Mouse (Mus musculus): ENCODE results near the gene Cyb5rl. TPM values are rescaled to one million over a fixed set of nuclear protein-coding genes. Genes with fewer than 3 reads are reported as not detected.
A peak's percentile ranks its signal among the peaks of the same experiment; 100 is the strongest.

Cyb5rl gene
- polyA plus RNA-seq, 1 experiment from 2014 or later, result 5.2 TPM

- Histone ChIP-seq H3K4me3 (ENCODE audit: low read length) (no peak overlapping the region), H3K27me3 (ENCODE audit: control insufficient read depth, insufficient read depth, low read length) (no peaks in the 10 kb centered on the region), H3K4me1 (ENCODE audit: control insufficient read depth, insufficient read depth, low read length) (0 out of 2 replicates have a peak, but pooled peaks cover 3% of the 10 kb centered on the region), H3K9me3 (replicated peaks; ENCODE audit: control insufficient read depth, low read length) (no peaks in the 10 kb centered on the region), H3K4me2 (ENCODE audit: low read depth, low read length) (no peak overlapping the region), H3K27ac (ENCODE audit: low read length) (no peak overlapping the region), H3K36me3 (ENCODE audit: control insufficient read depth, insufficient read depth) (no peaks in the 10 kb centered on the region), H3K9ac (ENCODE audit: low read length) (no peak overlapping the region)
- ATAC-seq (replicated peaks; ENCODE audit: extremely low read depth, insufficient read depth, low FRiP score), result no peak
- WGBS, result 73% methylated on average over 5 of the region's 5 CpGs
Measured at GRCm38 (mm10) chr4:107075456-107075855, 8.7 kb downstream of the Cyb5rl start.

- Histone ChIP-seq H3K27ac (ENCODE audit: low read length) (no peak overlapping the region), H3K27me3 (ENCODE audit: control insufficient read depth, insufficient read depth, low read length) (no peaks in the 10 kb centered on the region), H3K4me2 (ENCODE audit: low read depth, low read length) (no peak overlapping the region), H3K4me1 (ENCODE audit: control insufficient read depth, insufficient read depth, low read length) (0 out of 2 replicates have a peak, but pooled peaks cover 3% of the 10 kb centered on the region), H3K36me3 (ENCODE audit: control insufficient read depth, insufficient read depth) (no peaks in the 10 kb centered on the region), H3K9me3 (replicated peaks; ENCODE audit: control insufficient read depth, low read length) (no peaks in the 10 kb centered on the region), H3K4me3 (ENCODE audit: low read length) (no peak overlapping the region), H3K9ac (ENCODE audit: low read length) (no peak overlapping the region)
- WGBS, result 85% methylated on average over 4 of the region's 4 CpGs
- ATAC-seq (replicated peaks; ENCODE audit: extremely low read depth, insufficient read depth, low FRiP score), result no peak
Measured at GRCm38 (mm10) chr4:107078894-107079293, 12.1 kb downstream of the Cyb5rl start.

GRCm38 (mm10) chr4:107079716-107080115 is 12.9 kb downstream of the Cyb5rl start:
- H3K4me1 ChIP-seq (ENCODE audit: control insufficient read depth, insufficient read depth, low read length), result 0 out of 2 replicates have a peak, but pooled peaks cover under 1% of the 10 kb centered on the region
- no peak overlapping the region for H3K4me3 ChIP-seq (ENCODE audit: low read length)
- no peaks in the 10 kb centered on the region for H3K36me3 ChIP-seq (ENCODE audit: control insufficient read depth, insufficient read depth)
- H3K4me2 ChIP-seq (ENCODE audit: low read depth, low read length), result no peak overlapping the region
- no peak overlapping the region for H3K27ac ChIP-seq (ENCODE audit: low read length)
- H3K9me3 ChIP-seq (replicated peaks; ENCODE audit: control insufficient read depth, low read length), result no peaks in the 10 kb centered on the region
- no peaks in the 10 kb centered on the region for H3K27me3 ChIP-seq (ENCODE audit: control insufficient read depth, insufficient read depth, low read length)
- ATAC-seq (replicated peaks; ENCODE audit: extremely low read depth, insufficient read depth, low FRiP score), result no peak
- H3K9ac ChIP-seq (ENCODE audit: low read length), result no peak overlapping the region

- Histone ChIP-seq H3K4me2 (ENCODE audit: low read depth, low read length) (no peak overlapping the region), H3K9me3 (replicated peaks; ENCODE audit: control insufficient read depth, low read length) (no peaks in the 10 kb centered on the region), H3K36me3 (ENCODE audit: control insufficient read depth, insufficient read depth) (no peaks in the 10 kb centered on the region), H3K27ac (ENCODE audit: low read length) (no peak overlapping the region), H3K27me3 (ENCODE audit: control insufficient read depth, insufficient read depth, low read length) (no peaks in the 10 kb centered on the region), H3K4me1 (ENCODE audit: control insufficient read depth, insufficient read depth, low read length) (no peaks in the 10 kb centered on the region), H3K4me3 (ENCODE audit: low read length) (no peak overlapping the region), H3K9ac (ENCODE audit: low read length) (no peak overlapping the region)
- WGBS, result 86% methylated on average over 3 of the region's 3 CpGs
- ATAC-seq (replicated peaks; ENCODE audit: extremely low read depth, insufficient read depth, low FRiP score), result no peak
Measured at GRCm38 (mm10) chr4:107082185-107082584, 15.4 kb downstream of the Cyb5rl start.

- ATAC-seq (replicated peaks; ENCODE audit: extremely low read depth, insufficient read depth, low FRiP score), result no peak
- no peak overlapping the region for H3K4me3 ChIP-seq (ENCODE audit: low read length)
Measured at GRCm38 (mm10) chr4:107083126-107083525, 16.3 kb downstream of the Cyb5rl start.

GRCm38 (mm10) chr4:107084343-107084742 is 17.6 kb downstream of the Cyb5rl start:
- 24% methylated on average over 1 of the region's 1 CpGs for WGBS

More at GRCm38 (mm10) chr4:107083126-107083525, 16.3 kb downstream of the Cyb5rl start:
- Histone ChIP-seq H3K9me3 (replicated peaks; ENCODE audit: control insufficient read depth, low read length) (no peaks in the 10 kb centered on the region), H3K27me3 (ENCODE audit: control insufficient read depth, insufficient read depth, low read length) (no peaks in the 10 kb centered on the region), H3K4me1 (ENCODE audit: control insufficient read depth, insufficient read depth, low read length) (no peaks in the 10 kb centered on the region), H3K4me2 (ENCODE audit: low read depth, low read length) (no peak overlapping the region), H3K36me3 (ENCODE audit: control insufficient read depth, insufficient read depth) (no peaks in the 10 kb centered on the region), H3K27ac (ENCODE audit: low read length) (no peak overlapping the region), H3K9ac (ENCODE audit: low read length) (no peak overlapping the region)
- WGBS, result 80% methylated on average over 4 of the region's 4 CpGs

GRCm38 (mm10) chr4:107084858-107085257 is 18.1 kb downstream of the Cyb5rl start:
- H3K36me3 ChIP-seq (ENCODE audit: control insufficient read depth, insufficient read depth), result no peaks in the 10 kb centered on the region
- H3K4me2 ChIP-seq (ENCODE audit: low read depth, low read length), result no peak overlapping the region
- WGBS, result 23% methylated on average over 6 of the region's 6 CpGs
- no peak overlapping the region for H3K27ac ChIP-seq (ENCODE audit: low read length)
- H3K9ac ChIP-seq (ENCODE audit: low read length), result no peak overlapping the region
- no peaks in the 10 kb centered on the region for H3K27me3 ChIP-seq (ENCODE audit: control insufficient read depth, insufficient read depth, low read length)
- no peaks in the 10 kb centered on the region for H3K4me1 ChIP-seq (ENCODE audit: control insufficient read depth, insufficient read depth, low read length)
- H3K4me3 ChIP-seq (ENCODE audit: low read length), result no peak overlapping the region
- no peaks in the 10 kb centered on the region for H3K9me3 ChIP-seq (replicated peaks; ENCODE audit: control insufficient read depth, low read length)
- ATAC-seq (replicated peaks; ENCODE audit: extremely low read depth, insufficient read depth, low FRiP score), result peak; percentile 72

More at GRCm38 (mm10) chr4:107084343-107084742, 17.6 kb downstream of the Cyb5rl start:
- Histone ChIP-seq H3K36me3 (ENCODE audit: control insufficient read depth, insufficient read depth) (no peaks in the 10 kb centered on the region), H3K4me1 (ENCODE audit: control insufficient read depth, insufficient read depth, low read length) (no peaks in the 10 kb centered on the region), H3K27me3 (ENCODE audit: control insufficient read depth, insufficient read depth, low read length) (no peaks in the 10 kb centered on the region), H3K9me3 (replicated peaks; ENCODE audit: control insufficient read depth, low read length) (no peaks in the 10 kb centered on the region), H3K27ac (ENCODE audit: low read length) (no peak overlapping the region), H3K9ac (ENCODE audit: low read length) (no peak overlapping the region), H3K4me3 (ENCODE audit: low read length) (no peak overlapping the region), H3K4me2 (ENCODE audit: low read depth, low read length) (no peak overlapping the region)
- ATAC-seq (replicated peaks; ENCODE audit: extremely low read depth, insufficient read depth, low FRiP score), result no peak

GRCm38 (mm10) chr4:107091696-107092095 is 24.9 kb downstream of the Cyb5rl start:
- Histone ChIP-seq H3K9ac (ENCODE audit: low read length) (no peak overlapping the region), H3K4me3 (ENCODE audit: low read length) (no peak overlapping the region), H3K9me3 (replicated peaks; ENCODE audit: control insufficient read depth, low read length) (no peaks in the 10 kb centered on the region), H3K4me1 (ENCODE audit: control insufficient read depth, insufficient read depth, low read length) (no peaks in the 10 kb centered on the region), H3K27ac (ENCODE audit: low read length) (no peak overlapping the region), H3K27me3 (ENCODE audit: control insufficient read depth, insufficient read depth, low read length) (no peaks in the 10 kb centered on the region), H3K4me2 (ENCODE audit: low read depth, low read length) (no peak overlapping the region), H3K36me3 (ENCODE audit: control insufficient read depth, insufficient read depth) (no peaks in the 10 kb centered on the region)
- WGBS, result 82% methylated on average over 14 of the region's 14 CpGs
- ATAC-seq (replicated peaks; ENCODE audit: extremely low read depth, insufficient read depth, low FRiP score), result no peak

GRCm38 (mm10) chr4:107094484-107095187 is 27.8 kb downstream of the Cyb5rl start:
- no peaks in the 10 kb centered on the region for H3K27me3 ChIP-seq (ENCODE audit: control insufficient read depth, insufficient read depth, low read length)
- 76% methylated on average over 16 of the region's 16 CpGs for WGBS
- no peaks in the 10 kb centered on the region for H3K36me3 ChIP-seq (ENCODE audit: control insufficient read depth, insufficient read depth)
- ATAC-seq (replicated peaks; ENCODE audit: extremely low read depth, insufficient read depth, low FRiP score), result 0 out of 2 replicates have a peak, but pooled peaks have one; percentile 13
- H3K4me1 ChIP-seq (ENCODE audit: control insufficient read depth, insufficient read depth, low read length), result no peaks in the 10 kb centered on the region
- H3K27ac ChIP-seq (ENCODE audit: low read length), result no peak overlapping the region
- H3K9ac ChIP-seq (ENCODE audit: low read length), result no peak overlapping the region
- H3K4me2 ChIP-seq (ENCODE audit: low read depth, low read length), result no peak overlapping the region
- H3K9me3 ChIP-seq (replicated peaks; ENCODE audit: control insufficient read depth, low read length), result no peaks in the 10 kb centered on the region
- H3K4me3 ChIP-seq (ENCODE audit: low read length), result no peak overlapping the region

All from heart, embryonic 16.5 days (tissue).